Mouse (Mus musculus): ENCODE measurements around the gene Strn4.

DNA sequence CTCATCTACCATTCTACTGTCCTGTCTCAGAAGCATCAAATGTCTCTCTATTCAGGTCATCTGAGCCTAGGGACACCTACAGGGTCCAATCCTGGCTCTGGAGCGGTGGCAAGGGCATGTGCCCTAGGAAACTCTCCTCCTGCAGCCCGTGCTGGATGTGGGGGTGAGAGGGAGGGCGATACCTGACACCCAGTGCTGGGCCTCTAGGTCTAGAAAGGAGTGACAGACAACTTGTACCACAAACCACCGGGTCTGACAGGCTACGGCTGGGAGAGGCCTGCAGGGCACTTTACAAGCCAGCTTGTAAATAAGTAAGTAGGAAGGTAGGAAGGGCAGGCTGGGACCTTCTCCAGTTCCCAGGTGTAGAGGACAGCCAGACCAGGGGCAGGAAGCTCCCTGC lies 39.8 kb upstream of the Strn4 start:
- TF ChIP-seq CTCF (IDR thresholded peaks at IDR 0.05; ENCODE audit: low read depth) (no peak), EP300 (IDR thresholded peaks at IDR 0.05; ENCODE audit: low read depth) (no peak)
